Mouse (Mus musculus): ENCODE measurements around the gene Mrpl48.

Mrpl48 gene

DNA sequence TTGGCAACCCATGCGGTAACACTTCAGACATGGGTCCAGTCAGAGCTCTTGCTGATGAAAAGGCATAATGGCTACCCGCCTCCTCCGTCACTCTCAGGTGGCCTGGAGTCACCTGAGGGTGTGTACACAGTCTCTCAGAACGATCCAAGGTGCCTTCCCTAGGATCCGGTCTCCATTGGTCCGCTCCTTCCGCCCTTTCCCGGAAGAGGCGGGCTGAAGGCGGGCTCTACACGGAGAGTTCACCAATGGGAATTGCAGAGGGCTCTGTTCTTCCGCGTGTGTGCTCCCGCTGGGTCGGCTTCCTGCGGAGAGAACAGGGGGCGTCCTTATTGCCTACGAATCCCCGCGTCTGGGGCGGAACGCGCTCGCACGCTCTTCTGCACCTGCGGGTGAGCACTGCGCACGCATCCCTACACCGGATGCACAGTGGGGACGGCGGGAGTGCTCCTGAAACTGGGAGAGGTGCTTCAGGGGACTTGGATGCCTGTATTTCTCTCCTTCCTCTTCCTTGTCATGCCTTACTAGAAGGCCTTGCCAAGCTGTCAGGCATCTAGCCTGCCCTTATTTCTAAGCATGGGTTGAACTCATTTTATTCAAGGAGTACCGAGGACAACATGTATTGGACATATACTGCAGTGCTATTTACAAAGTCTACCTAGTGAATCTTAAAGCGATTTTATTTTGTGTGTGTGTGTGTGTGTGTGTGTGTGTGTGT is 71.1 kb downstream of the Mrpl48 start, which contains the start of gene Coa4:
Gene Coa4 (plus strand): TSS at position 268 of the 715 bp plus-strand sequence.
- DNase-seq (ENCODE audit: low read depth in 1 of 2, low spot score in 2 of 2) = peak; percentile 51 to 60

GRCm38 (mm10) chr7:100535831-100536230 is 72.3 kb downstream of the Mrpl48 start:
- DNase-seq (ENCODE audit: low read depth in 1 of 2, low spot score in 2 of 2) = no peak

GRCm38 (mm10) chr7:100534216-100534615 is 73.9 kb downstream of the Mrpl48 start:
- no peak for DNase-seq (ENCODE audit: low read depth in 1 of 2, low spot score in 2 of 2)

DNA sequence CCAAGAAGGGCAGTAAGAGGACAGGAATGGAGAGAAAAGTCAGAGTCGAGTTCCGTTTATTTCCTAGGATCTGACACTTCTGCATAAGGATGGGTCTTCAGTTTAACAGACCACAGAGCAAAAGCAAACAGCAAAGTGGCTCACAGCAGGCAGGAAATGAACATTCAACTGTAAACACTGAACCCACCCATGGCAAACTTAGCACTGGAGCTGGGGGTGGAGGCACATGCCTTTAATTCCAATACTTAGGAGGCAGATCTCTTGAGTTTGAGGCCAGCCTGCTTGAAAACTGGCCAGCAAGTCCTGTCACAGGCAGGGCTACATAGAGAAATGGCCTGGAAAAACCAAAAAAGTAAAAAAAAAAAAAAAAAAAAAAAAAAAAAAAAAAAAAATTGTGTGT is 74.6 kb downstream of the Mrpl48 start:
- no peak for DNase-seq (ENCODE audit: low read depth in 1 of 2, low spot score in 2 of 2)

DNA sequence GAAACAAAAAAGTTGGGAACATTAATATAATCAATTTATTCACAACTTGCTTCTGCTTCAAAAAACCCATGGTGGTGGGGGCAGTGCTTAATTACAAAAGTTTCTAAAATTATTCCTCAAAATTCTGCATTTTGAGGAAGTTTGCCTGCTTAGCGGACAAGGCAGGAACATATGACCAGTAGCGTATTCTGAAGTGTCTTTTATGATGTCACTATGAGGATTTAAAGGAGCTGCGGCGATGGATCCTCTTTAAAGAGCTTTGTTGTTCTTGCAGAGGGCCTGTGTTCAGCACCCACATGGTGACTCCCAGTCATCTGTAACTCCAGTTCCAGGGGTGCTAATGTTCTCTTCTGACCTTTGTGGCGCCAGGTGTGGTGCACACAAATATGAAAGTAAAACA is 77.3 kb downstream of the Mrpl48 start:
- DNase-seq (ENCODE audit: low read depth in 1 of 2, low spot score in 2 of 2) = no peak

DNA sequence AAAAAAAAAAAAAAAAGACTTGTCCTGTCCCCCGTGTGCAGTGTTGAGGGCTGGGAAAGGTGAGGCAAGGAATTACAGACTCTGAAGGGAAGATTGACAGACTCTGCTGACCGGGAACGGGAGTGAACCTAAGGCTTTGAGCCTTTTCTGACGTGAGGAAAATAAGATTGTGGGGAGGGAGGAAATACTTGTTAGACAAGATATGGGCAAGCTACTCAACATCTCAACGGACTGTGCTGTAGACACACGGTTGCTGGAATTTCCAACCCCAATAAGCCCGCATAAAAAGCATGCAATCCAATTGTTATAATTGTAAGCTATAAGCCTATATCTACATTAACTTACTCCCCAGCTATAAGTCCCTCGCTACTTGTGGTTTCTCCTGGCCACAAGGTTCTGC is 83.4 kb downstream of the Mrpl48 start:
- no peak for DNase-seq (ENCODE audit: low read depth in 1 of 2, low spot score in 2 of 2)

DNA sequence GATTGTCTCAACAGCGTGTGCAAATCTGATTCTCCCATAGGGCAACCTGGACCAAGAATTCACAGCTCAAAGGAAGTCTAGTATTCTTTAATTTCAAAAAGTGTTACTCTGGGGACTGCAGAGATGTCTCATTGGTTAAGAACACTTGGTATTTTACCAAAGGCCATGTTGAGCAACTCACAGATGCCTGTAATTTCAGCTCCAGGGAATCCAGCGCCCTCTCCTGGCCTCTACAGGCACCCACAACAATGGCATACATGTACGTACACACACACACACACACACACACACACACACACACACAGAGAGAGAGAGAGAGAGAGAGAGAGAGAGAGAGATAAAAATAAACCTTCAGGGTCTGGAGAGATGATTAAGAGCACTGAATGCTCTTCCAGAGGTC is 85.9 kb downstream of the Mrpl48 start:
- DNase-seq (ENCODE audit: low read depth in 1 of 2, low spot score in 2 of 2) = no peak

GRCm38 (mm10) chr7:100520663-100521285 is 87.3 kb downstream of the Mrpl48 start:
- DNase-seq (ENCODE audit: low read depth in 1 of 2, low spot score in 2 of 2) = peak in 1 of 2 experiments; percentile 77

- no peak for DNase-seq (ENCODE audit: low read depth in 1 of 2, low spot score in 2 of 2)
These were observed 87.9 kb downstream of the Mrpl48 start for GRCm38 (mm10) chr7:100520204-100520603.

- DNase-seq (ENCODE audit: low read depth in 1 of 2, low spot score in 2 of 2) = no peak
These were observed 93.5 kb downstream of the Mrpl48 start, which contains the start of gene Dnajb13 for GRCm38 (mm10) chr7:100514573-100514972. Gene Dnajb13, minus strand, starts transcription at chr7:100514960.

DNA sequence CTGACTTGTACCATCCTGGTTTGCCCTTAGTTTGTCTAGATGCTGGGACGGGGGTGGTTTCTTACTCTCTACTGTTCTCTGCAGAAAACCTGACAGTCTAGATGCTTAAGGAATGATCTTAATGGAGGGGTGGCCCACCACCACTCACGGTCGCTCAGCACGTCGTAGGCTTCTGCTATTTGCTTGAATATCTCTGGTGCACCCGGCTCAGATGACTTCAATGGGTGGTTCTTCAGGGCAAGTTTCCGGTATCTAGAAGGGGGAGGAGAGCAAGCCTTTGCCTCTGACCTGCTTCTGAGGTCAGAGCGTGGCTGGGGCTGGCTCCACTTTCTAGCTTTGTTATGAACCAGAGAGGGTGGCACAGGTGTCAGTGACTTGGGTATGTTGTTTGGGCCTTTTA is 96.5 kb downstream of the Mrpl48 start:
- no peak for DNase-seq (ENCODE audit: low read depth in 1 of 2, low spot score in 2 of 2)

GRCm38 (mm10) chr7:100508670-100509069 is 99.4 kb downstream of the Mrpl48 start:
- DNase-seq (ENCODE audit: low read depth in 1 of 2, low spot score in 2 of 2) = no peak

GRCm38 (mm10) chr7:100506494-100506893 is 101.6 kb downstream of the Mrpl48 start:
- DNase-seq (ENCODE audit: low read depth in 1 of 2, low spot score in 2 of 2) = no peak

GRCm38 (mm10) chr7:100504740-100505487 is 103.2 kb downstream of the Mrpl48 start:
- DNase-seq (ENCODE audit: low read depth in 1 of 2, low spot score in 2 of 2) = no peak

- no peak for DNase-seq (ENCODE audit: low read depth in 1 of 2, low spot score in 2 of 2)
These were observed 105.0 kb downstream of the Mrpl48 start for GRCm38 (mm10) chr7:100503076-100503475.

DNA sequence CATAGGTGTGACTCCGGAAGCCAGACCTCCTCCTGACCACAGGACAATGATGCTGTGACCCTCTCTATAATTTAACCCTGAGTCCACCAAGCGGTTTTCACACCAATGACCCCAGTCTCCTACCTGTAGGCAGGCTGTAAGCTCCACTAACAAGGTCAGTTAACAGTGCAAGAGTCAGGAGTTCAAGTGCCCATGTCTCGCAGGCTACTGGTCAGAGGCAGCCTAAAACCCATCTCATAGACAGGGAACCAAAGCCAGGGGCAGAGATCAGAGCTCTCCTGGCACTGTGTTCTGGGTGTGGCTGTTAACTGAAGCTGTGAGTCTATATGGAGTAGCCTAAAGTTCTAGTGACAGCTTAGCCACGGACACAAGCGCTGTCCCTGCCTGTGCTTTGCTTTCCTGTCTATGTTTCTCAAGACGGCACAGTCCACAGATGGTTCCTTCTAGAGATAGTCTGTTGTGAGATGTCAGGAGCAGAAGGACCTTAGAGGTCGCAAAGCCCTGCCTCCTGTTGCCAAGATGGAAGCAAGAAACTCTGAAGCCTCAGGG is 105.7 kb downstream of the Mrpl48 start:
- DNase-seq (ENCODE audit: low read depth in 1 of 2, low spot score in 2 of 2) = no peak

DNA sequence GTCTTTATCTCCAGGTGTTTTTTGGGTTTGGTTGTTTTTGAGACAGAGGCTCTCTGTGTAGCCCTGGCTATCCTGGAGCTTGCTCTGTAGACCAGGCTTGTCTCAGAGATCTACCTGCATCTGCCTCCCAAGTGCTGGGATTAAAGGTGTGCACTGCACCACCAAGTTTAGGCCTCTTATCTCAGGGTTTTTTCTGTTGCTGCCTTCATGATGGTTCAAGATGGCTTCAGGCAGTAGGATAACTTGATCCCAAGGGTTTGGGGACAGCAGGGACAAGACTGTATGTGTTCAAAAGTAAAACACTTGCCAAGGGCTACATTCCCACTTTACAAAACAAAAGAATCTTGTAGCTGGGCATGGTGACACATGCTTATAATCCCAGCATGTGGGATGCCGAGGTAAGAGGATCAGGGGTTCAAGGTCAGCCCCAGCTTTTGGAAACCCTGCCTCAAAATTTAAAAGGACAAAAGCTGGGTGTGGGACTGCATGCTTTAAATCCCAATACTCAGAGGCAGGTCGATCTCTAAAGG is 106.2 kb downstream of the Mrpl48 start:
- no peak for DNase-seq (ENCODE audit: low read depth in 1 of 2, low spot score in 2 of 2)

- no peak for DNase-seq (ENCODE audit: low read depth in 1 of 2, low spot score in 2 of 2)
These were observed 106.9 kb downstream of the Mrpl48 start for GRCm38 (mm10) chr7:100501027-100501843.

- no peak for DNase-seq (ENCODE audit: low read depth in 1 of 2, low spot score in 2 of 2)
These were observed 107.7 kb downstream of the Mrpl48 start for GRCm38 (mm10) chr7:100500276-100500977.

DNA sequence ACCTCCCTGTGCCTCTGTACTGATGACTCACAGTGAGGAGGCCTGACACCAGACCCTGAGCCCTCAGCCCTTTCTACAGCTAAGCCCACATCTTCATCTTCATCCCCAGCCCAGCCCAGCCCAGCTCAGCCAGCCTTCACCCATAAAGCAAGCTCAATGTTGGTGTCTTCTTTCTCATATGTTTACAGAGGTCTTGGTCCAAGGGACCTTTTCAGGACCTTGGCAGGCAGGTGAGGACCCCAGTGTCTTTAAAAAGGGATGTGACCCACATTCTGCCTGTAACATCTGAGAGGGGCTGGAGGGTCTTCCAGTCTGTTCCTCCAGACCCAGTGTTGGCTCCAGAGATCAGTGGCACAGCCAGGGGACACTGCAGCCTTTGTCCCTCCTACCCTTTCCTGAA is 108.6 kb downstream of the Mrpl48 start:
- DNase-seq (ENCODE audit: low read depth in 1 of 2, low spot score in 2 of 2) = no peak
